Mouse (Mus musculus): Measurements from ENCODE around the gene Tenm3. TPM values are rescaled to one million over a fixed set of nuclear protein-coding genes. Genes with fewer than 3 reads are reported as not detected.

Gene Tenm3
- polyA plus RNA-seq, 1 experiment from 2014 or later, result 48.6 TPM

GRCm38 (mm10) chr8:48844961-48845360, 1.2 kb upstream of the Tenm3 start:
- ATAC-seq (ENCODE audit: low read depth) (no peak; the same call in 1 of the 2 replicates), DNase-seq (ENCODE audit: low spot score) (no peak)
- H3K36me3 ChIP-seq (ENCODE audit: control insufficient read depth, insufficient read depth, low read length), result no peaks in the 10 kb centered on the region
- H3K4me1 ChIP-seq (ENCODE audit: control insufficient read depth, insufficient read depth, low read length), result peaks cover 16% of the 10 kb centered on the region
- WGBS, result 10% methylated on average over 11 of the region's 12 CpGs
- peak overlapping the region; percentile 85 for H3K9ac ChIP-seq (ENCODE audit: low read depth, low read length)
- peak overlapping the region; percentile 84 for H3K4me3 ChIP-seq (ENCODE audit: low read depth, low read length)
- H3K9me3 ChIP-seq (ENCODE audit: control insufficient read depth, low read length), result no peaks in the 10 kb centered on the region
- no peaks in the 10 kb centered on the region; the same call in 1 of the 2 replicates for H3K27me3 ChIP-seq (replicated peaks; ENCODE audit: control insufficient read depth, insufficient read depth, low read length)
- H3K4me2 ChIP-seq (ENCODE audit: low read depth, low read length), result peak overlapping the region; percentile 95
- H3K27ac ChIP-seq (replicated peaks; ENCODE audit: low read depth, low read length), result no peak overlapping the region

DNA sequence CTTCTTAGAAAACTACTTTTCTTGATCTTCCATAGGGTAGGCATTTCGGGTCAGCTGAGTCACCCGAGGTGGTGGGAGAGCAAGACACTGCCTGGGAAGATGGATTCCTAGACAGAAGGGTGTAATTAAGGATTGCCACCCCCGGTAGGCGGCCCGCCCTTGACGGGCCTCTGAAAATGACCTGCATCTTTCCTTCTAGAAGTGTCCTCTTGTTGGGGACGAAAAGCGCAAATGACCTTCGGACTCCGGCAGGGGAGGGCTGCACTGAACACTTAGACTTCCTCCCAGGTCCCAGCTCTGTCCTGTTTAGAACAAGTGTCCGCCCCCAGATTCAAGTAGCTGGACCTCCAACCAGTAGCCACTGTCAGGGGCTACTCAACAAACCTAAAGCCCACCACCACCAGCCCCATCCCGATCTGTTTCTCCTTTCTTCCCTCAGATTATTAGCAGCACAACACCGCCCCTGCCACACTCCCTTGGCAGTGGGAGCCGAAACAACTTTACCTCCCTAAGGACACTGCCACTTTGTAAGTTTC, 687 bp upstream of the Tenm3 start:
- Histone ChIP-seq H3K4me2 (ENCODE audit: low read depth, low read length) (peak overlapping the region; percentile 95), H3K4me3 (ENCODE audit: low read depth, low read length) (peak overlapping the region; percentile 84), H3K36me3 (ENCODE audit: control insufficient read depth, insufficient read depth, low read length) (no peaks in the 10 kb centered on the region), H3K27me3 (replicated peaks; ENCODE audit: control insufficient read depth, insufficient read depth, low read length) (no peaks in the 10 kb centered on the region; the same call in 1 of the 2 replicates), H3K27ac (replicated peaks; ENCODE audit: low read depth, low read length) (peak overlapping the region; percentile 90; the same call in 1 of the 2 replicates), H3K9ac (ENCODE audit: low read depth, low read length) (peak overlapping the region; percentile 85), H3K9me3 (ENCODE audit: control insufficient read depth, low read length) (no peaks in the 10 kb centered on the region), H3K4me1 (ENCODE audit: control insufficient read depth, insufficient read depth, low read length) (peaks cover 15% of the 10 kb centered on the region)
- ATAC-seq (ENCODE audit: low read depth) (no peak), DNase-seq (ENCODE audit: low spot score) (peak; percentile 43)
- 4% methylated on average over 12 of the region's 14 CpGs for WGBS

GRCm38 (mm10) chr8:48842991-48843930, 490 bp downstream of the Tenm3 start:
- under 1% methylated on average over 22 of the region's 93 CpGs for WGBS
- DNase-seq (ENCODE audit: low spot score), result peak; percentile 81
- peak; percentile 83 for ATAC-seq (ENCODE audit: low read depth)

DNA sequence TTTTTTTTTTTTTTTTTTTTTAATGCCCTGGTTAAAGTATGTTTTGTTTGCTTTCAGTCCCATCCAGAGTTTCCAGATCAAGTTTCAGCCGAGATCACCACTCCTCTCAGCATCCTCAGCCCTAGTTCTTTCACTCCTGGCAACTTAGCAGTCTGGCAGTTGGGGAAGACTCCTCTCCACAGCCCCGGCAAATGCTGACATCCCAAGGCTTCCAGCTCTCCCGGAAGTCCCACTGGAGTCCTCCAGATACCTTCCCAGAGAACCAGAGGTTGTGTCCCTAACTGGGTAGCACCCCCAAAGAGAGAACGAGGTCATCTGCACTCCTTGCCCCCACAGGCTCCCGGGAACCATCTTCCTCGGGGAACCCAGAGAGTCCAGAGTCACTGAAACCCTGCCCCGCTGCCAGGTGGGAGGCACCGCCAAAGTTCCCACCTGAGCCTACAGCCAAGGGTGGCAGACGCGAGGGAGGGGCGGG, 1.2 kb downstream of the Tenm3 start:
- Histone ChIP-seq H3K27me3 (replicated peaks; ENCODE audit: control insufficient read depth, insufficient read depth, low read length) (no peaks in the 10 kb centered on the region; the same call in 1 of the 2 replicates), H3K9ac (ENCODE audit: low read depth, low read length) (peak overlapping the region; percentile 85), H3K36me3 (ENCODE audit: control insufficient read depth, insufficient read depth, low read length) (no peaks in the 10 kb centered on the region), H3K4me1 (ENCODE audit: control insufficient read depth, insufficient read depth, low read length) (peaks cover 10% of the 10 kb centered on the region), H3K4me2 (ENCODE audit: low read depth, low read length) (peak overlapping the region; percentile 95), H3K27ac (replicated peaks; ENCODE audit: low read depth, low read length) (peak overlapping the region; percentile 90), H3K4me3 (ENCODE audit: low read depth, low read length) (peak overlapping the region; percentile 84), H3K9me3 (ENCODE audit: control insufficient read depth, low read length) (no peaks in the 10 kb centered on the region)
- peak; percentile 16 for ATAC-seq (ENCODE audit: low read depth)
- under 1% methylated on average over 11 of the region's 11 CpGs for WGBS
- DNase-seq (ENCODE audit: low spot score), result peak; percentile 57

More at GRCm38 (mm10) chr8:48842991-48843930, 490 bp downstream of the Tenm3 start:
- Histone ChIP-seq H3K9me3 (ENCODE audit: control insufficient read depth, low read length) (no peaks in the 10 kb centered on the region), H3K4me3 (ENCODE audit: low read depth, low read length) (peak overlapping the region; percentile 84), H3K4me1 (ENCODE audit: control insufficient read depth, insufficient read depth, low read length) (peaks cover 10% of the 10 kb centered on the region), H3K27me3 (replicated peaks; ENCODE audit: control insufficient read depth, insufficient read depth, low read length) (no peaks in the 10 kb centered on the region; the same call in 1 of the 2 replicates), H3K4me2 (ENCODE audit: low read depth, low read length) (peak overlapping the region; percentile 95), H3K9ac (ENCODE audit: low read depth, low read length) (peak overlapping the region; percentile 85), H3K36me3 (ENCODE audit: control insufficient read depth, insufficient read depth, low read length) (no peaks in the 10 kb centered on the region), H3K27ac (replicated peaks; ENCODE audit: low read depth, low read length) (peak overlapping the region; percentile 90)

- peak overlapping the region; percentile 84 for H3K4me3 ChIP-seq (ENCODE audit: low read depth, low read length)
- no peak for DNase-seq (ENCODE audit: low spot score)
- H3K27ac ChIP-seq (replicated peaks; ENCODE audit: low read depth, low read length), result peak overlapping the region; percentile 90; the same call in 1 of the 2 replicates
- peaks cover 10% of the 10 kb centered on the region for H3K4me1 ChIP-seq (ENCODE audit: control insufficient read depth, insufficient read depth, low read length)
- no peaks in the 10 kb centered on the region for H3K36me3 ChIP-seq (ENCODE audit: control insufficient read depth, insufficient read depth, low read length)
- H3K4me2 ChIP-seq (ENCODE audit: low read depth, low read length), result peak overlapping the region; percentile 95
- peak overlapping the region; percentile 85 for H3K9ac ChIP-seq (ENCODE audit: low read depth, low read length)
- WGBS, result 4% methylated on average over 4 of the region's 4 CpGs
- ATAC-seq (ENCODE audit: low read depth), result no peak
- H3K9me3 ChIP-seq (ENCODE audit: control insufficient read depth, low read length), result no peaks in the 10 kb centered on the region
- H3K27me3 ChIP-seq (replicated peaks; ENCODE audit: control insufficient read depth, insufficient read depth, low read length), result no peaks in the 10 kb centered on the region; the same call in 1 of the 2 replicates
Observed at GRCm38 (mm10) chr8:48842035-48842434, 1.7 kb downstream of the Tenm3 start.

DNA sequence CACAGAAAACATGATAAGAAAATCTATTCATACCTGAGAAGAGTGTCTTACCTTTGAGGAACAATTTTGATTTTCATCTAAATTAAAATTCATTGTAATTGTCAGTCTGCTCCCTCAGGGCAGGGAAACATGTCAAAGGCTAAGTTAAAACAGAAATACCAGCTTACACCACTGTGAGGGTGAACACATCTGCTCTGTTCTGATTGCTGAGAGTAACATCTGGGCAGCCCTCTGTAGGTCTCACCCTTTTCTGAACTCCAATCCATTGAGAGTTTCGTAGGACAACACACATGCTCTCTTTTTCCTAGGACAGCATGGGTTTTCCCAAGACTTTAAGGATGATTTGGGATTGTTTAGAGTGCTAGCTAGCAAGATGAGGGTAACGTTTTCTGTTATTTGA, 8.0 kb downstream of the Tenm3 start:
- H3K9me3 ChIP-seq (ENCODE audit: control insufficient read depth, low read length), result no peaks in the 10 kb centered on the region
- 44% methylated on average over 2 of the region's 2 CpGs for WGBS

GRCm38 (mm10) chr8:48827454-48827853, 16.3 kb downstream of the Tenm3 start:
- no peak for ATAC-seq (ENCODE audit: low read depth)
- H3K4me3 ChIP-seq (ENCODE audit: low read depth, low read length), result no peak overlapping the region
- no peak overlapping the region for H3K4me2 ChIP-seq (ENCODE audit: low read depth, low read length)
- no peaks in the 10 kb centered on the region for H3K36me3 ChIP-seq (ENCODE audit: control insufficient read depth, insufficient read depth, low read length)
- no peaks in the 10 kb centered on the region for H3K4me1 ChIP-seq (ENCODE audit: control insufficient read depth, insufficient read depth, low read length)
- WGBS, result 61% methylated on average over 9 of the region's 9 CpGs
- no peaks in the 10 kb centered on the region for H3K9me3 ChIP-seq (ENCODE audit: control insufficient read depth, low read length)
- no peak overlapping the region for H3K27ac ChIP-seq (replicated peaks; ENCODE audit: low read depth, low read length)
- no peak overlapping the region for H3K9ac ChIP-seq (ENCODE audit: low read depth, low read length)
- DNase-seq (ENCODE audit: low spot score), result no peak
- no peaks in the 10 kb centered on the region for H3K27me3 ChIP-seq (replicated peaks; ENCODE audit: control insufficient read depth, insufficient read depth, low read length)

More for the DNA sequence above, 8.0 kb downstream of the Tenm3 start:
- H3K4me3 ChIP-seq (ENCODE audit: low read depth, low read length), result no peak overlapping the region
- no peak for ATAC-seq (ENCODE audit: low read depth)
- no peaks in the 10 kb centered on the region for H3K36me3 ChIP-seq (ENCODE audit: control insufficient read depth, insufficient read depth, low read length)
- no peak overlapping the region for H3K4me2 ChIP-seq (ENCODE audit: low read depth, low read length)
- H3K27ac ChIP-seq (replicated peaks; ENCODE audit: low read depth, low read length), result no peak overlapping the region
- H3K4me1 ChIP-seq (ENCODE audit: control insufficient read depth, insufficient read depth, low read length), result peaks cover 3% of the 10 kb centered on the region; the same call in 1 of the 2 replicates
- no peak overlapping the region for H3K9ac ChIP-seq (ENCODE audit: low read depth, low read length)
- H3K27me3 ChIP-seq (replicated peaks; ENCODE audit: control insufficient read depth, insufficient read depth, low read length), result no peaks in the 10 kb centered on the region
- no peak for DNase-seq (ENCODE audit: low spot score)

DNA sequence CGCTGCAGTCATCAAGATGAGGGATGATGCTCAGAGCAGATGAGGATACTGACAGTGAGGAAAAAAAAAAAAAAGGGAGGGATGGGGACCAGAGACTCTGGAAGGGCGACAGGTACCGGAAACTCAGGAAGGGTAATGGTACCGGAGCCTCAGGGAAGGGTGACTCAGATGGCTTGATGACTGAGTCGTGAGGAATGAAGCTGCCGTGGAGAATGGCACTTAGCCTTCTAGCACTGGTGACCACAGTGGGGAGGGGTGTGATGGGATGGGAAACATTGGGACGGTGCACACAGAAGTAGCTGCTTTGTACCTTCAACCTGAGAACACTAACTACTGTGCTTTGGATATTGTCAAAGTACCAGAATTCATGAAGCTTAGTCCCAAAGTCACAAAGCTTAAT, 18.1 kb downstream of the Tenm3 start:
- no peaks in the 10 kb centered on the region for H3K4me1 ChIP-seq (ENCODE audit: control insufficient read depth, insufficient read depth, low read length)
- ATAC-seq (ENCODE audit: low read depth), result no peak
- no peaks in the 10 kb centered on the region for H3K36me3 ChIP-seq (ENCODE audit: control insufficient read depth, insufficient read depth, low read length)
- 84% methylated on average over 7 of the region's 7 CpGs for whole genome bisulfite sequencing
- H3K27ac ChIP-seq (replicated peaks; ENCODE audit: low read depth, low read length), result no peak overlapping the region
- no peak overlapping the region for H3K9ac ChIP-seq (ENCODE audit: low read depth, low read length)
- no peak overlapping the region for H3K4me3 ChIP-seq (ENCODE audit: low read depth, low read length)
- DNase-seq (ENCODE audit: low spot score), result no peak
- no peaks in the 10 kb centered on the region for H3K27me3 ChIP-seq (replicated peaks; ENCODE audit: control insufficient read depth, insufficient read depth, low read length)
- no peak overlapping the region for H3K4me2 ChIP-seq (ENCODE audit: low read depth, low read length)
- H3K9me3 ChIP-seq (ENCODE audit: control insufficient read depth, low read length), result no peaks in the 10 kb centered on the region
